Mouse (Mus musculus): Measurements from ENCODE around the gene Gm11992. TPM values are rescaled to one million over a fixed set of nuclear protein-coding genes. Genes with fewer than 3 reads are reported as not detected.

Gene Gm11992
- polyA plus RNA-seq, 1 experiment from 2014 or later: 5.5 TPM

- Histone ChIP-seq H3K27me3 (ENCODE audit: control insufficient read depth, insufficient read depth, low read length) (no peaks in the 10 kb centered on the region), H3K4me1 (ENCODE audit: control insufficient read depth, insufficient read depth, low read length) (no peaks in the 10 kb centered on the region), H3K9ac (ENCODE audit: low read length) (no peak overlapping the region), H3K27ac (ENCODE audit: low read length) (no peak overlapping the region), H3K4me2 (ENCODE audit: low read depth, low read length) (no peak overlapping the region), H3K9me3 (replicated peaks; ENCODE audit: control insufficient read depth, low read length) (no peaks in the 10 kb centered on the region), H3K4me3 (ENCODE audit: low read length) (no peak overlapping the region), H3K36me3 (ENCODE audit: control insufficient read depth, insufficient read depth) (no peaks in the 10 kb centered on the region)
- no peak for ATAC-seq (replicated peaks; ENCODE audit: extremely low read depth, insufficient read depth, low FRiP score)
- 85% methylated on average over 1 of the region's 1 CpGs for WGBS
Measured at GRCm38 (mm10) chr11:9060029-9060428, 11.6 kb downstream of the Gm11992 start.

GRCm38 (mm10) chr11:9060484-9060883 is 12.1 kb downstream of the Gm11992 start:
- Histone ChIP-seq H3K36me3 (ENCODE audit: control insufficient read depth, insufficient read depth) (no peaks in the 10 kb centered on the region), H3K4me2 (ENCODE audit: low read depth, low read length) (no peak overlapping the region), H3K4me3 (ENCODE audit: low read length) (no peak overlapping the region), H3K27ac (ENCODE audit: low read length) (no peak overlapping the region), H3K4me1 (ENCODE audit: control insufficient read depth, insufficient read depth, low read length) (no peaks in the 10 kb centered on the region), H3K27me3 (ENCODE audit: control insufficient read depth, insufficient read depth, low read length) (no peaks in the 10 kb centered on the region), H3K9ac (ENCODE audit: low read length) (no peak overlapping the region), H3K9me3 (replicated peaks; ENCODE audit: control insufficient read depth, low read length) (no peaks in the 10 kb centered on the region)
- ATAC-seq (replicated peaks; ENCODE audit: extremely low read depth, insufficient read depth, low FRiP score): no peak
- WGBS: 38% methylated on average over 5 of the region's 5 CpGs

- Histone ChIP-seq H3K4me1 (ENCODE audit: control insufficient read depth, insufficient read depth, low read length) (no peaks in the 10 kb centered on the region), H3K9me3 (replicated peaks; ENCODE audit: control insufficient read depth, low read length) (no peaks in the 10 kb centered on the region), H3K9ac (ENCODE audit: low read length) (no peak overlapping the region), H3K27ac (ENCODE audit: low read length) (no peak overlapping the region), H3K27me3 (ENCODE audit: control insufficient read depth, insufficient read depth, low read length) (no peaks in the 10 kb centered on the region), H3K4me3 (ENCODE audit: low read length) (no peak overlapping the region), H3K36me3 (ENCODE audit: control insufficient read depth, insufficient read depth) (no peaks in the 10 kb centered on the region), H3K4me2 (ENCODE audit: low read depth, low read length) (no peak overlapping the region)
- 81% methylated on average over 3 of the region's 3 CpGs for WGBS
- ATAC-seq (replicated peaks; ENCODE audit: extremely low read depth, insufficient read depth, low FRiP score): no peak
Measured at GRCm38 (mm10) chr11:9076444-9076843, 28.1 kb downstream of the Gm11992 start.

- Histone ChIP-seq H3K27me3 (ENCODE audit: control insufficient read depth, insufficient read depth, low read length) (peaks cover 4% of the 10 kb centered on the region), H3K27ac (ENCODE audit: low read length) (no peak overlapping the region), H3K9me3 (replicated peaks; ENCODE audit: control insufficient read depth, low read length) (no peaks in the 10 kb centered on the region), H3K9ac (ENCODE audit: low read length) (no peak overlapping the region), H3K4me3 (ENCODE audit: low read length) (no peak overlapping the region), H3K4me2 (ENCODE audit: low read depth, low read length) (no peak overlapping the region), H3K36me3 (ENCODE audit: control insufficient read depth, insufficient read depth) (no peaks in the 10 kb centered on the region), H3K4me1 (ENCODE audit: control insufficient read depth, insufficient read depth, low read length) (peaks cover 15% of the 10 kb centered on the region)
- no peak for ATAC-seq (replicated peaks; ENCODE audit: extremely low read depth, insufficient read depth, low FRiP score)
- WGBS: 60% methylated on average over 2 of the region's 2 CpGs
Measured at GRCm38 (mm10) chr11:9113189-9113588, 64.8 kb downstream of the Gm11992 start.

- ATAC-seq (replicated peaks; ENCODE audit: extremely low read depth, insufficient read depth, low FRiP score): no peak
- Histone ChIP-seq H3K27me3 (ENCODE audit: control insufficient read depth, insufficient read depth, low read length) (peaks cover 5% of the 10 kb centered on the region), H3K4me3 (ENCODE audit: low read length) (no peak overlapping the region), H3K36me3 (ENCODE audit: control insufficient read depth, insufficient read depth) (no peaks in the 10 kb centered on the region), H3K9me3 (replicated peaks; ENCODE audit: control insufficient read depth, low read length) (no peaks in the 10 kb centered on the region), H3K4me2 (ENCODE audit: low read depth, low read length) (peak overlapping the region; percentile 68), H3K4me1 (ENCODE audit: control insufficient read depth, insufficient read depth, low read length) (peaks cover 21% of the 10 kb centered on the region), H3K9ac (ENCODE audit: low read length) (no peak overlapping the region), H3K27ac (ENCODE audit: low read length) (no peak overlapping the region)
- WGBS: 24% methylated on average over 9 of the region's 9 CpGs
Measured at GRCm38 (mm10) chr11:9115367-9116120, 67.2 kb downstream of the Gm11992 start.

GRCm38 (mm10) chr11:9116121-9116520 is 67.7 kb downstream of the Gm11992 start:
- Histone ChIP-seq H3K4me2 (ENCODE audit: low read depth, low read length) (peak overlapping the region; percentile 68), H3K27me3 (ENCODE audit: control insufficient read depth, insufficient read depth, low read length) (peaks cover 6% of the 10 kb centered on the region), H3K9ac (ENCODE audit: low read length) (peak overlapping the region; percentile 57), H3K36me3 (ENCODE audit: control insufficient read depth, insufficient read depth) (no peaks in the 10 kb centered on the region), H3K4me3 (ENCODE audit: low read length) (peak overlapping the region; percentile 40), H3K9me3 (replicated peaks; ENCODE audit: control insufficient read depth, low read length) (no peaks in the 10 kb centered on the region), H3K27ac (ENCODE audit: low read length) (no peak overlapping the region), H3K4me1 (ENCODE audit: control insufficient read depth, insufficient read depth, low read length) (peaks cover 21% of the 10 kb centered on the region)
- ATAC-seq (replicated peaks; ENCODE audit: extremely low read depth, insufficient read depth, low FRiP score): no peak
- 3% methylated on average over 10 of the region's 10 CpGs for WGBS

GRCm38 (mm10) chr11:9116916-9117315 is 68.5 kb downstream of the Gm11992 start:
- Histone ChIP-seq H3K9me3 (replicated peaks; ENCODE audit: control insufficient read depth, low read length) (no peaks in the 10 kb centered on the region), H3K4me1 (ENCODE audit: control insufficient read depth, insufficient read depth, low read length) (peaks cover 21% of the 10 kb centered on the region), H3K27ac (ENCODE audit: low read length) (peak overlapping the region; percentile 82), H3K36me3 (ENCODE audit: control insufficient read depth, insufficient read depth) (no peaks in the 10 kb centered on the region), H3K4me3 (ENCODE audit: low read length) (no peak overlapping the region), H3K9ac (ENCODE audit: low read length) (no peak overlapping the region), H3K27me3 (ENCODE audit: control insufficient read depth, insufficient read depth, low read length) (peaks cover 6% of the 10 kb centered on the region), H3K4me2 (ENCODE audit: low read depth, low read length) (no peak overlapping the region)
- WGBS: 5% methylated on average over 3 of the region's 3 CpGs
- no peak for ATAC-seq (replicated peaks; ENCODE audit: extremely low read depth, insufficient read depth, low FRiP score)

GRCm38 (mm10) chr11:9117358-9118049 is 69.1 kb downstream of the Gm11992 start:
- H3K9ac ChIP-seq (ENCODE audit: low read length): peak overlapping the region; percentile 80
- WGBS: 3% methylated on average over 13 of the region's 13 CpGs
- peak overlapping the region; percentile 82 for H3K27ac ChIP-seq (ENCODE audit: low read length)

GRCm38 (mm10) chr11:9118050-9118420 is 69.6 kb downstream of the Gm11992 start, which contains the start of gene Upp1:
Gene Upp1, plus strand, starts transcription at chr11:9118103.
- H3K4me2 ChIP-seq (ENCODE audit: low read depth, low read length): peak within 1 kb of the TSS; percentile 97
- ATAC-seq (replicated peaks; ENCODE audit: extremely low read depth, insufficient read depth, low FRiP score): no peak
- H3K9me3 ChIP-seq (replicated peaks; ENCODE audit: control insufficient read depth, low read length): no peaks in the 10 kb centered on the region
- H3K4me3 ChIP-seq (ENCODE audit: low read length): peak within 1 kb of the TSS; percentile 75
- H3K27ac ChIP-seq (ENCODE audit: low read length): peak within 1 kb of the TSS; percentile 82
- H3K4me1 ChIP-seq (ENCODE audit: control insufficient read depth, insufficient read depth, low read length): peaks cover 21% of the 10 kb centered on the region
- WGBS: 1% methylated on average over 7 of the region's 7 CpGs
- peaks cover 6% of the 10 kb centered on the region for H3K27me3 ChIP-seq (ENCODE audit: control insufficient read depth, insufficient read depth, low read length)
- H3K36me3 ChIP-seq (ENCODE audit: control insufficient read depth, insufficient read depth): no peaks in the 10 kb centered on the region
- H3K9ac ChIP-seq (ENCODE audit: low read length): peak within 1 kb of the TSS; percentile 80

More at GRCm38 (mm10) chr11:9117358-9118049, 69.1 kb downstream of the Gm11992 start:
- ATAC-seq (replicated peaks; ENCODE audit: extremely low read depth, insufficient read depth, low FRiP score): peak; percentile 86
- H3K4me2 ChIP-seq (ENCODE audit: low read depth, low read length): peak overlapping the region; percentile 97
- peaks cover 6% of the 10 kb centered on the region for H3K27me3 ChIP-seq (ENCODE audit: control insufficient read depth, insufficient read depth, low read length)
- H3K4me3 ChIP-seq (ENCODE audit: low read length): peak overlapping the region; percentile 75
- H3K4me1 ChIP-seq (ENCODE audit: control insufficient read depth, insufficient read depth, low read length): peaks cover 21% of the 10 kb centered on the region
- no peaks in the 10 kb centered on the region for H3K9me3 ChIP-seq (replicated peaks; ENCODE audit: control insufficient read depth, low read length)
- no peaks in the 10 kb centered on the region for H3K36me3 ChIP-seq (ENCODE audit: control insufficient read depth, insufficient read depth)
